Mouse (Mus musculus) G1E (cell line): Measurements from ENCODE around the gene Ipmk.

Experiments
- CTCF ChIP-seq: IDR thresholded peaks from 2 replicates; pipeline ENCODE4 v1.5.1; 2012; ENCODE audit warnings: low read depth, low read length, inconsistent platforms, mixed read lengths
- GATA1 ChIP-seq: IDR thresholded peaks from 2 replicates; pipeline ENCODE4 v1.6.1; 2012; ENCODE audit warnings: borderline replicate concordance, low read length, inconsistent platforms, mixed read lengths
- GATA2 ChIP-seq: IDR thresholded peaks from 2 replicates; pipeline ENCODE4 v1.6.1; 2012; ENCODE audit warnings: low read depth, low read length, inconsistent platforms, borderline replicate concordance
- POLR2AphosphoS5 ChIP-seq: IDR thresholded peaks from 2 replicates; pipeline ENCODE4 v1.6.1; 2012; ENCODE audit warnings: low read depth, low read length, inconsistent platforms; ENCODE audit not compliant: insufficient replicate concordance
- TAL1 ChIP-seq: conservative IDR thresholded peaks from 2 replicates; pipeline ENCODE4 v1.6.1; 2012; ENCODE audit warnings: low read depth, low read length, inconsistent platforms, mixed read lengths

DNA sequence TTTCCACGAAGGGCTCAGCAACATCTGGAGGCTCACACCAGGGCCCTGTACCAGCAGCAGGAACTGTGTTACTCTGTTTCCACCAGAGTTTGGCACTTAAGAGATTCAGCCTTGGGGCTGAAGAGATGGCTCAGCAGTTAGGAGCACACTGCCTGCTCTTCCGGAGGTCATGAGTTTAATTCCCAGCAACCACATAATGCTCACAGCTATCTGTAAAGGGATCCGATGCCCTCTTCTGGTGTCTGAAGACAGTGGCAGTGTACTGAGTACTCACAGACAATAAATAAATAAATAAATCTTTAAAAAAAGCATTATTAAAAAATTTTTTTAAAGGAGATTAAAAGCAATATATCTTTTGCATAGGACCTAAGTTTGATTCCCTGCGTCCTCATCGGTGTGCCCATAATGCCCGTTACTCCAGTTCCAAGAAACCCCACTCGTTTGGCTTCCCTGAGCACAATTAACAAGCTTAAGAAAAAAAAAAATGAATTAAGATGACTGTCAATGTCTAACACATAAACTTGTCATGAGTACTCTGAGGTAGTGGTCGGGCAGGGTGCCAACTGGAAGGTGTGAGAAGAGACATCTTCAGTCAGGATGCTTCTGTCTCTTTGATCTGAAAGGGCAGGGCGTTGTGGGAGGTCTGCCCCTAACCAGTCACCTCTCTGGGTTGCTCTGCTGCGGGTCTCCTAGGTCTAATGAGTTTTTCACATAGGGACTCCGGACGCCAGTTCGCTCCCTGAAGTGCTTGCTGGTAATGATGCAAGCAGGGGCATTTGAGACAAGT, 648 bp upstream of the Ipmk start:
- no peak for TF ChIP-seq CTCF
- TF ChIP-seq GATA1: no peak
- no peak for TF ChIP-seq TAL1
- TF ChIP-seq POLR2AphosphoS5: no peak
- no peak for TF ChIP-seq GATA2
